Mouse (Mus musculus) heart, embryonic 10.5 days (tissue): ENCODE data around the gene Ip6k3. TPM values are rescaled to one million over a fixed set of nuclear protein-coding genes. Genes with fewer than 3 reads are reported as not detected.
A peak's percentile ranks its signal among the peaks of the same experiment; 100 is the strongest.

Source experiments
- DNase-seq: peaks from one replicate; pipeline ENCODE4 v3.0.0-alpha.2; 2017; ENCODE audit warnings: low spot score
- H3K27ac ChIP-seq: fragments of 300-500 bp; sonication (generic); 2 replicates; pipeline ENCODE4 v1.5.1; 2016; ENCODE audit warnings: mild to moderate bottlenecking
- H3K27me3 ChIP-seq: fragments of 300-500 bp; sonication (generic); 2 replicates; pipeline ENCODE4 v1.6.1; 2016; ENCODE audit warnings: mild to moderate bottlenecking; ENCODE audit not compliant: poor library complexity, insufficient read depth, severe bottlenecking
- H3K36me3 ChIP-seq: fragments of 300-500 bp; sonication (generic); 2 replicates; pipeline ENCODE4 v1.6.1; 2016; ENCODE audit warnings: mild to moderate bottlenecking, moderate library complexity
- H3K4me1 ChIP-seq: fragments of 300-500 bp; sonication (generic); 2 replicates; pipeline ENCODE4 v1.6.1; 2016; ENCODE audit warnings: mild to moderate bottlenecking
- H3K4me3 ChIP-seq: fragments of 300-500 bp; sonication (generic); 2 replicates; pipeline ENCODE4 v1.5.1; 2016; ENCODE audit warnings: mild to moderate bottlenecking, moderate library complexity
- H3K9me3 ChIP-seq: fragments of 300-500 bp; sonication (generic); 2 replicates; pipeline ENCODE4 v1.6.1; 2016; ENCODE audit warnings: mild to moderate bottlenecking, moderate library complexity
- WGBS: fragments of 180-500 bp; shearing (Covaris S2); methylation state at CpG from one replicate; pipeline ENCODE4 v1.1.7; 2016; 5-methylcytosine and 5-hydroxymethylcytosine counted together
- polyA plus RNA-seq: library from polyadenylated mRNA; unstranded; fragments of >200 nt; fragmentation: Nextera tagmentation; extraction: Ambion mirVana; gene quantifications from 2 replicates; pipeline ENCODE4 v1.2.1, GENCODE M21; 2016

The Ip6k3 gene
- polyA plus RNA-seq, 1 experiment from 2014 or later: 0.05 TPM

DNA sequence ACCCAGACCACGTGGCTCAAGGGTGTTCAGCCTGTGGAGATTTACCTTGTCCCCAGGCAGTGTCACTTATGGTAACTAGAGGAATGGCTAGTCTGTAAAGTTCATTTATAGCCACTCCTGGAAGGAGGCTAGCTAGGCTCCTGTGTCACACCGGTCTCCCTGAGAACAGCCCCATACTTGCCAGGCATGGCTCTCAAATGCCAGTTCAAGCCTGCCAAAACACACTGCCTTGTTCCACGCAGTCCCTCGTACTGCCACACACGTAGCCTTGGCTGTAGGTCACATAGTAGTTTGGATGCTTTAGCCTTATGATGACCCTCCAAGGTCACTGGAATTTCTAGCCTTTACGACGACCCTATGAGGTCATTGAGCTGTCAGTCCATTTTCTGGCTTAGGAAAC lies 8.4 kb downstream of the Ip6k3 start:
- H3K9me3 ChIP-seq: no peaks in the 10 kb centered on the region
- no peaks in the 10 kb centered on the region for H3K36me3 ChIP-seq
- H3K27me3 ChIP-seq: 0 out of 2 replicates have a peak, but pooled peaks cover 10% of the 10 kb centered on the region
- no peak overlapping the region for H3K27ac ChIP-seq
- 68% methylated on average over 7 of the region's 7 CpGs for WGBS
- peaks cover 15% of the 10 kb centered on the region for H3K4me1 ChIP-seq
- no peak for DNase-seq
- no peak overlapping the region for H3K4me3 ChIP-seq

GRCm38 (mm10) chr17:27158439-27158838 lies 9.2 kb downstream of the Ip6k3 start:
- Histone ChIP-seq H3K27me3 (0 out of 2 replicates have a peak, but pooled peaks cover 3% of the 10 kb centered on the region), H3K4me3 (no peak overlapping the region), H3K36me3 (no peaks in the 10 kb centered on the region), H3K4me1 (peaks cover 22% of the 10 kb centered on the region), H3K27ac (no peak overlapping the region), H3K9me3 (no peaks in the 10 kb centered on the region)
- WGBS: 78% methylated on average over 6 of the region's 6 CpGs
- no peak for DNase-seq

DNA sequence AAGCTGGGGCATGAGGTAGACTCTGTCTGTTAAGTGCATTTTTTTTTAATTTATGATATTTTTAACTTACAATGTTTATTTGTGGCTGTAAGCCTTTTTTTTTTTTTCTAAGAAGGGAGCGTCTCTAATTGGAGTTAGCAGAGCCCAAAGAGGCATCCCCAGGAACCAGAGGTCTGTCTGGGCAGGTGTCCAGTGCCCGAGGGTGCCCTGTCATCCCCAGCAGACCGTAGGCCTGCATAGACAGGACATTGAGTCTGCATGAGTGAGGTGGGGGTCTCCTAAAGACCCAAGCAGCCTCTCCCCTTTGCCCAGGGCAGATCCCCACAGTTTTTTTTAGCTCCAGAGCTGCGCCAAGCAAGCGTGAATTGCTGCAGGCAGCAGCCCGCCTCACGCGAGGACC lies 11.8 kb downstream of the Ip6k3 start:
- peaks cover 5% of the 10 kb centered on the region; the same call in 1 of the 2 replicates for H3K27me3 ChIP-seq
- DNase-seq: no peak
- H3K4me3 ChIP-seq: no peak overlapping the region
- no peaks in the 10 kb centered on the region for H3K9me3 ChIP-seq
- no peak overlapping the region for H3K27ac ChIP-seq
- peaks cover 37% of the 10 kb centered on the region for H3K4me1 ChIP-seq
- no peaks in the 10 kb centered on the region for H3K36me3 ChIP-seq
- WGBS: 90% methylated on average over 8 of the region's 8 CpGs

GRCm38 (mm10) chr17:27154881-27155280 lies 12.7 kb downstream of the Ip6k3 start:
- peaks cover 7% of the 10 kb centered on the region; the same call in 1 of the 2 replicates for H3K27me3 ChIP-seq
- 72% methylated on average over 6 of the region's 6 CpGs for WGBS
- H3K36me3 ChIP-seq: no peaks in the 10 kb centered on the region
- H3K4me1 ChIP-seq: peaks cover 37% of the 10 kb centered on the region
- no peak overlapping the region for H3K27ac ChIP-seq
- no peaks in the 10 kb centered on the region for H3K9me3 ChIP-seq
- no peak overlapping the region for H3K4me3 ChIP-seq
- DNase-seq: no peak

- no peaks in the 10 kb centered on the region for H3K9me3 ChIP-seq
- no peak overlapping the region for H3K4me3 ChIP-seq
- H3K4me1 ChIP-seq: peaks cover 37% of the 10 kb centered on the region
- H3K27ac ChIP-seq: no peak overlapping the region
- DNase-seq: no peak
- peaks cover 10% of the 10 kb centered on the region; the same call in 1 of the 2 replicates for H3K27me3 ChIP-seq
- 89% methylated on average over 14 of the region's 14 CpGs for WGBS
- no peaks in the 10 kb centered on the region for H3K36me3 ChIP-seq
Measured at GRCm38 (mm10) chr17:27154256-27154655, 13.3 kb downstream of the Ip6k3 start.

- Histone ChIP-seq H3K4me1 (peaks cover 37% of the 10 kb centered on the region), H3K27me3 (peaks cover 10% of the 10 kb centered on the region; the same call in 1 of the 2 replicates), H3K36me3 (no peaks in the 10 kb centered on the region), H3K9me3 (no peaks in the 10 kb centered on the region), H3K27ac (peak overlapping the region; percentile 31; the same call in 1 of the 2 replicates), H3K4me3 (no peak overlapping the region)
- 59% methylated on average over 9 of the region's 9 CpGs for WGBS
- DNase-seq: no peak
Measured at GRCm38 (mm10) chr17:27153773-27154193, 13.8 kb downstream of the Ip6k3 start.

DNA sequence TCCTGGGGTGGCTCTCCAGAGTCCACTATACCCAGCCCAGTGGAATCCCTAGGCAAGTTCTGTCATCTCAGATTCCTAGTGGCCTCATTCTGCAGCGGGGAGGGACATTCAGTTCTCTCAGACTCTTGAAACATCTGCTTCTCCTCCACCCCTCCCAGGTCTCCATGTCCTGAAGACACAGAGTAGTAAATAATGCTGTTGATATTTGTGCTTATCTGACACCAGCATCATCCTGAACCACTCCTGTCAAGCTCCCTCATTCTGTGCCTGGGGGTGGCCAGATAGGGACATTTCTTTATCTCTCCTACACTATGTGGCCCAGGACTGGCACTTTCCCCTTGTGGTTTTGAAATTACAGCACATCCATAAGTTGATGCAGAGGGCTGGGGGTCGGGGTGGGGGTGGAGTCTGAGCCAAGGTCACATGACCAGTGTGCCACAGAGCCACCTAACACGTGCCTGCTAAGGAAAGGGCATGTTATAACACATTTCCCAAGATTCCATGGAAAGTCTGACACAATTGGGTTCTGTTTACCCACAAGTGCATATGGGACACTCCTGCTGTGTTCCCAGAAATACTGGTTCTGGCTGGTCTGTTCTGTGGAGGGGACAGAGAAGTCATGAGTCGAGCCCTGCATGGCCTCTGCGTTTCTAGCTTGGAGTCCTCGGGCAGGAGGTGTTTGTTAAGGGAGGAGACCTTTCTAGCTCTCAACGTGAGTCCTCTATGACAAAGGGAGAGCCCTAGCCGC lies 14.4 kb downstream of the Ip6k3 start:
- peaks cover 14% of the 10 kb centered on the region for H3K27me3 ChIP-seq
- H3K4me3 ChIP-seq: no peak overlapping the region
- no peak for DNase-seq
- no peaks in the 10 kb centered on the region for H3K9me3 ChIP-seq
- peak overlapping the region; percentile 31; the same call in 1 of the 2 replicates for H3K27ac ChIP-seq
- H3K36me3 ChIP-seq: no peaks in the 10 kb centered on the region
- H3K4me1 ChIP-seq: peaks cover 37% of the 10 kb centered on the region
- WGBS: 54% methylated on average over 8 of the region's 8 CpGs

GRCm38 (mm10) chr17:27151411-27151810 lies 16.2 kb downstream of the Ip6k3 start:
- no peak for DNase-seq
- H3K4me1 ChIP-seq: peaks cover 35% of the 10 kb centered on the region

GRCm38 (mm10) chr17:27150871-27151270 lies 16.7 kb downstream of the Ip6k3 start:
- DNase-seq: no peak
- peaks cover 14% of the 10 kb centered on the region for H3K27me3 ChIP-seq
- H3K4me1 ChIP-seq: peaks cover 33% of the 10 kb centered on the region
- H3K4me3 ChIP-seq: no peak overlapping the region
- no peak overlapping the region for H3K27ac ChIP-seq
- H3K36me3 ChIP-seq: no peaks in the 10 kb centered on the region
- whole genome bisulfite sequencing: 57% methylated on average over 7 of the region's 7 CpGs
- no peaks in the 10 kb centered on the region for H3K9me3 ChIP-seq

More at GRCm38 (mm10) chr17:27151411-27151810, 16.2 kb downstream of the Ip6k3 start:
- peaks cover 14% of the 10 kb centered on the region for H3K27me3 ChIP-seq
- no peak overlapping the region for H3K27ac ChIP-seq
- H3K36me3 ChIP-seq: no peaks in the 10 kb centered on the region
- no peak overlapping the region for H3K4me3 ChIP-seq
- 70% methylated on average over 8 of the region's 8 CpGs for WGBS
- no peaks in the 10 kb centered on the region for H3K9me3 ChIP-seq

DNA sequence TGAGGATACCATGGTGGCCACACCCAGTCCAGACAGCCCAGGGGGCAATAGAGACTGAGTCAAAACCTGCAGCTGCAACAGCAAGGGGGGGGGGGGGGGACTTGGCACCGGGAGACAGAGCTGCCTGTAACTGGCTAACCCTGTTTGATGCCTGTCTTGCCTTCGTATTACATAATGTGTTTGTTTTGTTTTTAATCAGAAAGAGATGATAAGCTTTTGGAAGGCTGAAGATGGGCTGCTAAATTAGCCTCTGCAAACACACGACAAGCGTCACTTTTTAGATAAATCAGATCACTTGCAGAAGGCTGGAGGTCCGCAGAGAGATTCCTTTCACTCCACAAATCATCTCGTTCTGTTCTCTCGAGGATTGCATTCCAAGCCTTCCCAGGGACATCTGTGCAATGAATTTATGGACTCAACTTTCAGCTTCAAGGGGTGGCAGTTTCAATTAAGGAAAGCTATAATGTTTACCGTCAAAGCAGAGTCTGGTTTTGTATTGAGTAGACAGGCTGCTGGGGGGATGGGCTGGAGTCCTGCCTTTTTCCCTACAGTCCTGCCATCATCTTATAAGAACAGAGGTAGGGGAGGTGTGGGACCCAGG lies 21.2 kb downstream of the Ip6k3 start:
- Histone ChIP-seq H3K4me3 (no peak overlapping the region), H3K9me3 (no peaks in the 10 kb centered on the region), H3K27ac (no peak overlapping the region), H3K36me3 (no peaks in the 10 kb centered on the region), H3K27me3 (peaks cover 31% of the 10 kb centered on the region), H3K4me1 (peaks cover 16% of the 10 kb centered on the region)
- 16% methylated on average over 8 of the region's 8 CpGs for WGBS
- DNase-seq: no peak

- DNase-seq: no peak
- Histone ChIP-seq H3K4me3 (no peak overlapping the region), H3K27ac (no peak overlapping the region), H3K36me3 (no peaks in the 10 kb centered on the region), H3K9me3 (no peaks in the 10 kb centered on the region), H3K4me1 (peaks cover 16% of the 10 kb centered on the region), H3K27me3 (peaks cover 34% of the 10 kb centered on the region)
- WGBS: 74% methylated on average over 4 of the region's 4 CpGs
Measured at GRCm38 (mm10) chr17:27144152-27144551, 23.4 kb downstream of the Ip6k3 start.

GRCm38 (mm10) chr17:27141971-27142450 lies 25.6 kb downstream of the Ip6k3 start:
- Histone ChIP-seq H3K36me3 (no peaks in the 10 kb centered on the region), H3K27ac (no peak overlapping the region), H3K4me1 (peaks cover 16% of the 10 kb centered on the region), H3K27me3 (peaks cover 33% of the 10 kb centered on the region), H3K4me3 (no peak overlapping the region), H3K9me3 (no peaks in the 10 kb centered on the region)
- 44% methylated on average over 10 of the region's 10 CpGs for WGBS
- DNase-seq: no peak

GRCm38 (mm10) chr17:27140262-27140661 lies 27.3 kb downstream of the Ip6k3 start:
- DNase-seq: no peak
- Histone ChIP-seq H3K36me3 (no peaks in the 10 kb centered on the region), H3K27me3 (peaks cover 32% of the 10 kb centered on the region), H3K27ac (no peak overlapping the region; the same call in 1 of the 2 replicates), H3K4me3 (no peak overlapping the region), H3K4me1 (peaks cover 8% of the 10 kb centered on the region), H3K9me3 (no peaks in the 10 kb centered on the region)
- 56% methylated on average over 9 of the region's 9 CpGs for WGBS
